Mouse (Mus musculus): ENCODE measurements at regions not wholly inside any gene's neighbourhood (a gene's known extent, or its start where the extent isn't known, plus 50 kb on each side); places are given as distances from the start of the nearest gene placed in this dataset.

GRCm38 (mm10) chr9:43981376-43981775 lies 61.8 kb upstream of the Thy1 start:
- no peak for DNase-seq (ENCODE audit: low read depth, low spot score)

GRCm38 (mm10) chr9:43982359-43982889 lies 60.8 kb upstream of the Thy1 start:
- no peak for DNase-seq (ENCODE audit: low read depth, low spot score)

- DNase-seq (ENCODE audit: low read depth, low spot score): no peak
Observed at GRCm38 (mm10) chr9:43983220-43983619, 60.0 kb upstream of the Thy1 start.

GRCm38 (mm10) chr9:43984181-43985062 lies 58.8 kb upstream of the Thy1 start:
- peak; percentile 35 for DNase-seq (ENCODE audit: low read depth, low spot score)

- DNase-seq (ENCODE audit: low read depth, low spot score): no peak
Observed at GRCm38 (mm10) chr9:43987957-43988356, 55.2 kb upstream of the Thy1 start.

- DNase-seq (ENCODE audit: low read depth, low spot score): no peak
Observed at GRCm38 (mm10) chr9:43988981-43989860, 54.0 kb upstream of the Thy1 start.

- no peak for DNase-seq (ENCODE audit: low read depth, low spot score)
Observed at GRCm38 (mm10) chr9:43990124-43990523, 53.1 kb upstream of the Thy1 start.

GRCm38 (mm10) chr9:43993221-43993976 lies 49.8 kb upstream of the Thy1 start:
- DNase-seq (ENCODE audit: low read depth, low spot score): no peak

All from c-Kit-negative CD71-positive TER-119-positive erythroid progenitor cells, embryonic 14.5 days (primary cell).